Mouse (Mus musculus) liver, adult (tissue): ENCODE measurements around the gene Ube2q1.

Experiments used
- GATA4 ChIP-seq: IDR thresholded peaks from 2 replicates; pipeline ENCODE4 v1.6.1; 2014; ENCODE audit warnings: mild to moderate bottlenecking, low read length; ENCODE audit not compliant: insufficient replicate concordance

The Ube2q1 gene

DNA sequence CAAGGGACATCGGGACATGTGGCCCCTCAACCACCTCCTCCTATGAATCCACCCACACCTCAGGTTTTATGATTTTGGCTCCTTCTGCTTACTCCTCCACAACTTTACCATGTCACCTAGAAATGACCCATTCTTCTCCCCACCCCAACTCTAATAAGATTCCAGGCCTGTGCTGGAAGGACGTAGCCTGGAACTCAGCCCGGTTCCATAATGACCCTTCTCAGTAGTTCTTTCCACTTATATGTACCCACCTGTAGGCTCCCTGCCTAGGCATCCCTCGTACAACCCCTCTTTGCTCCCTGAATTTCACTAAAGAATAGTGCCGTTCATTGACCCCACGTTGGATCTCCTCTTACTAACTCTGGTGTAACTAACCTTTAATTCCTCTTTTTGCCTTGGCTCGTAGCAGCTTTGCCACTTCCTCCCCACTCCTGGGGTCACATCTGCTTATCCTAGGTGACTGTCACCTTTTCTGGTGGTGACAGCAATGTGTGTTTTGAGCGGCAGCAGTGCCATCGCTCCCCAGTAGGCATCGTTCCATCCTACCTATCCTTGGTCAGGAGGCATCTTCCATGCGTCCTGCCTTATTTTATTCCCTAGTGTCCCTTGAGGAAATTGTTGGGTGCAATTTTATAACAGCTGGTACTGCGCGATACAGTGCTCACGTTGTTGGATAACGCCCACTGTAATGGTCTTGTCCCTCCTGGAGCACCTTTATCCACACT, 982 bp downstream of the Ube2q1 start:
- TF ChIP-seq GATA4: no peak

DNA sequence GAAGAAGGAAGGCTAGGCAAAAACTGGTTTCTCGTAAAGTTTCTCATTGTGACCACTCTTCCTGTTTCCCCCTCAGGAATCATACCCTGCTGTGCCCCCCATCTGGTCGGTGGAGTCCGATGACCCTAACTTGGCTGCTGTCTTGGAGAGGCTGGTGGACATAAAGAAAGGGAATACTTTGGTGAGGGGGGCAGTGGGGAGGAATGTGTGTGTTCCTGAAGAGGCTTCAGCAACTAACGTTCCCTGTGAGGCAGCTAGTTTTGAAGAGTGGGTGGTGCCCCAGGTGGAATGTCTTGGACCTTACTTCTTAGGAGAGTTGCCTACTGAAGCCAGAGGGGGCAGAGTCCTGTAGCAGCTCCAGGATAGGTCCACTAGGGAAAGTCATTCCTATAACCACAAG, 2.6 kb downstream of the Ube2q1 start:
- no peak for TF ChIP-seq GATA4

DNA sequence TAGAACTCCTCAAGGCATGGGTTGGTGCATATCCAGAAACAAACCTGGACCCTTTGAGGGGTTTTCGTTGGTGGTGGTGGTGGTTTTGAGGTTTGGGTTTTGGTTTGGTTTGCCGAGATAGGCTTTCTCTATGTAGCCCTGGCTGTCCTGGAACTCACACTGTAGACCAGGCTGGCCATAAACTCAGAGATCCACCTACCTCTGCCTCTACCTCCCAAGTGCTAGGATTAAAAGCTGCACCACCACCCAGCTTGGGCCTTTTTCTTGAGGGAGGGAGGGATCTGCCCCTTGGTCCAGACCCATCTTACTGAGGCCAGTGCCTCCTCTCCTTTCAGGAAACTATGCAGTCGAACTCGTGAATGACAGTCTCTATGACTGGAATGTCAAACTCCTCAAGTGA, 6.7 kb downstream of the Ube2q1 start:
- no peak for TF ChIP-seq GATA4

DNA sequence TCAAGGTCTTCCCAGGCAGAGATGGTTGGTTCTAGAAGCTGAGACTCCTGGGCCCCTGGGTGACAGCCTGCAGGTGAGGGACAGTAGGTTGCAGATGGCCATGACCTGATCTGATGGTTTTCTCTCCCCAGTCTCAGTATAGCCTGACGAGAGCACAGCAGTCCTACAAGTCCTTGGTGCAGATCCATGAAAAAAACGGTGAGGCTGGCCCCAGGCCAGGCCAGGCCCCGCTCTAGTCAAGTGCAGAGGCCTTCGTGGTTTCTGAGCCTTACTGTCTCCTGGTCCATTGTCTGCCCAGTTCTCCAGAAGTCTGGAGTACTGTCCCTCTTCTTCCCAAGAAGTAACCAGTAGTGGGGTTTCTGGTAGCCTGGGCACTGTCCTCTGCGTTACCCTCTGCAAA, 8.2 kb downstream of the Ube2q1 start:
- TF ChIP-seq GATA4: no peak

DNA sequence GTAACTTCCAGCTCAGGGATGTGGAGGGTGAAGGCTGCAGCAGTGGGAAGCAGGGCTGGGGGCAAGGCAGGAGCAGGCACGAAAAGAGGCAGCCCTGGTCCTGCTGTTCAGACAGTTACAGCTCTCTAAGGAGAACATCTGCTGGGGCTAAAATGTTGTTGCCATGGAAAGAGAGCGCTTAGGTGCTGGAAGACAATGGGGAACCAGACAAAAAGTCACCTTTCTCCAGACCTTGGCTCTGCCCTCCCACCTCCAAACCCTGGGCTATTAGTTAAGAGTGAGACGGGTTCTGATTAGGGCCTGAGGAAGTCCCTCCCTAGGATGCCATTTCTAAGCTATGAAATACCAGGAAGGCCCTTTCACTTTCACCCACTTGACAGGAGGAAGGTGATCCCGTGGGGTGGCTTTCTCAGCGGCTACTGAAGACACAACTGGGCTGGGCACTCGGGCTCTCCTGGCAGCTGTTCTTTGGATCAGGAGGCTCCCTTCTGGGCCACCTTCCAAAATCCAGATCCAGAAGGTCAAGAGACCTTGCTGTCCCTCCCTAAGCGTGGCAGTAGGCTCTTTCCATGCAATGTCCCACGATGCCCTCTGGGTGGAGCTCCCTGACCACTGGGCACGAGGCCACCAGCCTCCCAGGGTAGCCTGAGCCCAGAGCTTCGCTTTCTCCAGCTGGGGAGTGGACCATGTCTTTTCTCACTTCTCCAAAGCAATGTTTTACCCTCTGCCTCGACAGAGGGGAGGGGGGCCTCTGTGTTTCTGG, 11.8 kb downstream of the Ube2q1 start:
- TF ChIP-seq GATA4: no peak

DNA sequence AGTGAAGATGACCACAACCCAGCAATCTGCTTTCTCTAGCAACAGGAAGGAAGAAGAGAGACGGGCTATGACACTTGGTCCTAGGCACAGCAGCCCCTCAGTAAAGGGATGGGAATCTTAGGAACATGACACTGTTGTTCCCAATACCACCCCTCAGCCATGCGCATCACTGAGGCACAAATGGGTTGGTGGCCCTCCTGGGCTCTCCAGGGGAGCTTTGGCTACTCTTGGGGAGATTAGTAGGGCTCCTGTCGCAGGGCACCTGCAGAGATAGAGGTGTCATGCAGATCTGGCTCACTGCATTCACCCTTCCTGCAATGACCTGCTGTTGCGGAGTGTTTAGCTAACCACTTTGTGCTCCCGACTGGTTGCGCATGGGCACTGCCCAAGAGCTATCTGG, 12.9 kb downstream of the Ube2q1 start:
- no peak for TF ChIP-seq GATA4

DNA sequence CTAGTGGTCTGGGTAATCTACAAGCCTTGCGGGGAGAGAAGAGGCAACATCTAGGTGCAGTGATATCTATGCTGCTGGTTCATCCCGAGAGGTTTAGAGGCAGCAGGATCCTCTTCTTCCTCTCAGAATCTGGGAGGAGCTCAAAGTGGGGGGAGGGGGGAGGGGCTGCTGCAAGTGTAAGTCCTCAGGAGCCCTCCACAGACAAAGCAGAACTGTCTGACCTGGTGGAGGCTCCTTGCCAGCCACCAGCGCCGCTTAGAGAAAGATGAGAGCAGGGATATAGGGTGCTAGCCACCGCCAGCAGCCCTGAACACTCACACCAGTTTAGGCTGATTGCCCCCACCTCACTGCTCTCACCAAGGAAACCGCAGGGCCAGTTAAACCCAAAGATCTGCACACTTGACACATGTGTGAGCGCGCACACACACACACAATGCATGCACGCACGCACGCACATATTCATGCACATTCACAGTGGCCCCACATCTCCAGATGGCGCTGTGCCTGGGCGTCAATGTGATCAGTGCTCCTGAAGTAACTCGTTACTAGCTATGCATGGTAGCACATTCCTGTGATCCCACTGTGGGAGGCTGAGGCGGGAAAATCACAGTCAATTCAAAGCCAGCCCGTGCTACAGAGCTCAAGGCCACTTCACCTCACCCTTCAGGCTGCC, 15.4 kb downstream of the Ube2q1 start:
- no peak for TF ChIP-seq GATA4

DNA sequence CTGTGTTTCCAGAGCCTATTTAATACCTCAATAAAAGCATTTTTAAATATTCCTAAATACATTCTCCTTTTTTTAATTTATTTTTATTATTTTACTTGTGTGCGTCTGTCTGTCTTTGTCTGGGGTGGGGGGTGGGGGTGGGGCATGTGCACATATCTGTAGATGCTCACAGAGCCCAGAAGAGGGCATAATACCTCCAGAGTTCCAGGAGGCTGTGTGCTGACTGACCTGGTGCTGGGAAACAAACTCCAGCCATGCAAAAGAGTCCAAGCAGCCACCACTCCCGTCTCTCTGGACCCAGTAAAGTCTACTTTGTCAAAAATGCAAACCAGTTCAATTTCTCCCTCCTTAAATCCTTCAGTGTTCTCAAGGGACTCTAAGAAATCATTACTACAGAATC, 21.2 kb downstream of the Ube2q1 start:
- no peak for TF ChIP-seq GATA4

DNA sequence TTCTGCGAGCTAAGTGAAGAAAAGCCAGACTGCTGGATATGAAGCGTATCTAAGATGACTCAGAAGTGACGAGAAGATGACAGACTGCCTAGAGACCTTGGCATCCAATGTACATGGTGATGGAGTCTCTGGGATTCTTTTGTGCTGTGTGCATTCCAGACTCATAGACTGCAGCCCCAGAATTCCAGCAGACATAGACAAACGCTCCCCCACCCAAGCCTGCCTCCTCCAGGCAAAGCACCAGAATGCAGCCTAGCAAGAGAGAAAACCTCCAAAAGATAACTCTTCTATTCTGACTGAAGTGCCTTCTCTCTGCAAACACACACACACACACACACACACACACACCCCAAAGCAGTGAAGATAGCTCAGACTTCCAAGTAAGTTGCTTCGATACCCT, 22.3 kb downstream of the Ube2q1 start:
- no peak for TF ChIP-seq GATA4

DNA sequence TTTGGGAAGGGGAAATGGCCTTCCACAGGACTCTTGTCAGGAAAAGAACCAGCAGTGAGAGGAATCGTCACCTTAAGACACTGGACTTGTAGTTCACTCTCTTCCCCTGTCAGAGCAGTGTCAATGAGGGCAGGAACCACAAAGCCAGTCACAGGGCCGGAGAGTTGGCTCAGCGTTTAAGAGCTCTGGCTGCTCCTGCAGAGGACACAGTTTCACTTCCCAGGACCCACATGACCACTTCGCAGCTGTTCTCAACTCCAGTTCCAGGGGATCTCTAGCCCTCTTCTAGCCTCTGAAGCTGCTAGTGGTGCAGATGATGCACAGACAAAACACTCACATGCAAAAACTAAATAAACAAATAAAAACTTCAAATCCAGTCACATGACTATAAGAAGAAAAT, 22.9 kb downstream of the Ube2q1 start:
- no peak for TF ChIP-seq GATA4

DNA sequence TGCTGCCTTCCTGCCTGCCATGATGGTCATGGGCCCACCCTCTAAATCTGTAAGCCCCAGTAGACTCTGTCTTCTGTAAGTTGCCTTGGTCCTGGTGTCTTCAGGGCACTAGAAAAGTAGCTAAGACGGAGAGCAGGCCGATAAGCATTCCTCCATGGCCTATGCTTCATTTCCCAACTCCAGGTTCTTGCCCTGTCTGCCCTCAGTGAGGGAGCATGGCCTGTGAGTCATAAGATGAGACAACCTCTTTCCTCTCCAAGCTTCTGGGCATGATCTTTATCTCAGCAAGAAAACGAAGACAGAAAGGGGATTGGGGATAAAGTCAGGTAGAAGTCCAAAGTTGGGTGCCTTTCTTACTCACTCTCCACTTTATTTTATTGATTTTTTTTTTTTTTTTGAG, 25.1 kb downstream of the Ube2q1 start:
- TF ChIP-seq GATA4: no peak

DNA sequence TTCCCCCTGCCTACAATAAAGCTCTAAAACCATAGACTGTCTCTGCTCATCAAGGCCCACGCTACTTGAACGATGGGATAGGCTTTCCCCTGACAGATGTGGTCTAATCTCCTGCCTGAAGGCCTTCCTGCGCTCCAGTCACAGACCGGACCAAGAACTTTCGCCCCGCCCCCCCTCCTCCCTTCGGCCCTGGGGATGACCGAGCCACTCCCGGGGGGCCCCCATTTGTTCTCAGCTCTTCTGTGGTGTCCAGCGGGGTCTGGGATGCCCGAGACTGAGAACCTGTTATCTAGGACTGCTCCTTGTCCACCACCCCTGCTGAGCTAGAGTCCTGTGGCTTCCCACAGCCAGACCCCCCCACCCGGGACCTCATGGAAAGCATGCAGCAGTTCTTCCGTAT, 26.1 kb downstream of the Ube2q1 start:
- no peak for TF ChIP-seq GATA4

DNA sequence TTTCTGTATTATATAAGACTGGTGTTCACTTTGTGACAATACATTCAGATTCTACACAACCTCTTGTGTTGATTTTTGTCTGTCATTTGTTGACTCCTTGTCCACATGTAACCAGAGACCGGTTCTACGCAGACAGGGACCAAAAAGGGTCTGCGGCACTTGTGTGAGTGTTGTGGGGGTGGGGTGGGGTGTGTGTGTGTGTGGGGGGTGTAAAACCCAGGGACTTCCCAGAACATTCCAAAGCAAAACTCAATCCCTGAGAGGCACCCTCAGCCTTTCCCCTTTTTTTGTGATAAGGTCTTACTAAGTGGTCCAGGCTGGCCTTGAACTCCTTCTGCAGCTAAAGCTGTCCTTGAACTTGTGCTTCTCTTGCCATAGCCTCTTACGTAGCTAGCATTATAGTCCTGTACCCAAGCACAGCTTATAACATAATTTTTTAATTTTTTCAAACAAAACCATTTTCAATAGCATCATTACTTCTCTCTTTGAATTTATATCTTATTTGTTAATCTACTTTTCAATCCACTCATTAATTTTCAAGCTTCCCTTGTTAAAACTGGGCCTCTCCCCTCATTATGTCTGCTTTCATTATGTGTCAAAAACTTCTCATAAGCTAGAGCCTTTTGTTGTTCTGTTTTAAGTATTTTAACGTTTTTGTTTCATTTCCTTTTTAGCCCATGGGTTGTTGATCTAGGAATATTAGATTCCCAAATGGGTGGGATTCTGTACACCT, 27.5 kb downstream of the Ube2q1 start:
- TF ChIP-seq GATA4: no peak

DNA sequence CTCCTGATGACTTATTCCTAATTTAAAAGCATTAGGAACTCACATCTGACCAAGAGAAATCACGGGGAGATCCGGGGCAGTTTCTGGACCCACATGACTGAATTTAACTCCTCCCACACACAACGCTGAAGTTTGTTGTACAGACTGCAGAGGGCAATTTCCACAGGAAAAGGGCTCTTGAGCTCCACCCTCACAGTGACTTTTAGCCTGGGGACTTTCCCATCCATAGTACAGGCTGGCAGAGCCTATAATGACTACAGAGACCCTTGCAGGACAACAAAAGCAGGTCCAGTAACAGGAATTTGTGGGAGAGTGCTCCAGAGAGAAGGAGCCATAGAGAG, 28.1 kb downstream of the Ube2q1 start:
- no peak for TF ChIP-seq GATA4

DNA sequence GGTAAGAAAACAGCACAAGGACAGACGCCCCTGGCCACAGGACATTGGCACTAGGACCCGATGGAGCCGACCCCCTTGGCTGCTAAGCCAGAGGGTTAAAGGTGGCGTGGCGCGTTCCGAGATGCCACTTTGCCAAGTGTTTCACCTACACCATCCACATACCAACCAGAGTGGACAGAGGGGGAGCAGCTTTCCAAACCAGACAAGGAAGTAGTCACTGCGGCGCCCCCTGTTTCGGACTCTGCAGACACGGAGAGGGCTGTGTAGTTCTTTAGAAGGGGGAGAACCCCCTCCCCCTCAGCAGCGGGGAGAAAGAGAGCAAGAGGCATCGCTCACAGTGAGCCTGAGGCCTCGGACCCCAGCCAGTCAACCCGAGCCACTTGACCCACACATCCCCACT, 29.5 kb downstream of the Ube2q1 start:
- no peak for TF ChIP-seq GATA4

DNA sequence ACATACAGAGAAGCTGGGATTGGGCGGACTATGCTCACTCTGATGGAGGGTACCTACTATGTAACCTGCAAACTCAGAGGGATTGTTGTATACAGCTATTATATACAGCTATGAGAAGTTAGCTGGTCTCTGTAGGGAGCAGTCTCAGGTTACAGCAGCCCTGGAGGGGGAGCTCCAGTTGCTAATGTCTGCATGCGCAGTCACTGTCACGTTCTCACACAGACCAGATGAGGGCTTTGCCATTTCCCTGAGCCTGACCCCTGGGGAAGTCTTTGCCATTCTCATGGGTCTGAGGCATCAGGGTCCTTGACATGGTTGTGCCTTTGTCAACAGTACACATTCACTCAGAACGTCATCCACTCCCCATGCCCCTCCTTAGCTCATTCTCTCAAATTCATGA, 31.8 kb downstream of the Ube2q1 start:
- TF ChIP-seq GATA4: no peak
